Mouse (Mus musculus) gastrocnemius, adult 2 months (tissue): ENCODE measurements around the gene Rps21. TPM values are rescaled to one million over a fixed set of nuclear protein-coding genes. Genes with fewer than 3 reads are reported as not detected.

Source experiments
- DNase-seq: peaks from one replicate; pipeline ENCODE4 v3.0.0; 2022
- H3K27ac ChIP-seq: fragments of 200-600 bp; 2 replicates; pipeline ENCODE4 v1.8.1; 2022; ENCODE audit warnings: mild to moderate bottlenecking
- H3K4me3 ChIP-seq: fragments of 200-600 bp; 2 replicates; pipeline ENCODE4 v1.8.1; 2022; ENCODE audit warnings: mild to moderate bottlenecking, moderate library complexity
- CTCF ChIP-seq: fragments of 200-600 bp; IDR thresholded peaks from 2 replicates; pipeline ENCODE4 v1.8.1; 2022; ENCODE audit warnings: antibody characterized with exemption, mild to moderate bottlenecking, moderate library complexity
- intact Hi-C: fragments of 180-260 bp; cut with DNase I; formaldehyde crosslinking; loops from one replicate; pipeline ENCODE4 v1.15.1; 2025
- microRNA-seq: library from miRNA; unstranded; fragments of <30 nt; microRNA quantifications from one replicate; pipeline ENCODE4 v1.2.0, GENCODE M21; 2021
- total RNA-seq, 2 experiments: library from RNA; stranded (reverse); gene quantifications; 2 replicates each; pipeline ENCODE4 v1.2.3; 2021

The Rps21 gene
- total RNA-seq, 2 experiments from 2014 or later, result 359 to 473 TPM

GRCm38 (mm10) chr2:180306423-180307168 lies 49.4 kb downstream of the Rps21 start:
- peak; percentile 85 for DNase-seq
- Histone ChIP-seq H3K4me3 (no peak overlapping the region), H3K27ac (peak overlapping the region; percentile 57)
- intact Hi-C loops, result no loop called here
- TF ChIP-seq CTCF, result no peak

- Histone ChIP-seq H3K27ac (no peak overlapping the region), H3K4me3 (no peak overlapping the region)
- no peak for TF ChIP-seq CTCF
- no peak for DNase-seq
- intact Hi-C loops, result no loop called here
Measured at GRCm38 (mm10) chr2:180307680-180308079, 50.5 kb downstream of the Rps21 start.

Small RNA genes lying within 50 kb of the gene (microRNA-seq; reads per million reads assigned to microRNA genes)
- not detected for gene Mir3091

Other genes starting within 250 kb of the Rps21 start
- gene Lsm14b, start 232.4 kb upstream of the Rps21 start, total RNA-seq, result 10 to 100 TPM; 46.2 to 48.3 TPM
- 100 to 1,000 TPM; 135 to 160 TPM for gene Psma7, start 214.9 kb upstream of the Rps21 start, total RNA-seq
- gene Ss18l1, start 214.9 kb upstream of the Rps21 start, total RNA-seq, result 1 to 10 TPM; 1.9 to 2.7 TPM
- 10 to 100 TPM; 13.0 to 17.4 TPM for gene Mtg2, start 186.8 kb upstream of the Rps21 start, total RNA-seq
- not detected for gene Hrh3, start 152.9 kb upstream of the Rps21 start, total RNA-seq
- 10 to 100 TPM; 16.3 to 18.6 TPM for gene Osbpl2, start 138.1 kb upstream of the Rps21 start, total RNA-seq
- 100 to 1,000 TPM in 1 of 2 experiments, 10 to 100 TPM in 1; 99.5 to 121 TPM for gene Adrm1, start 85.9 kb upstream of the Rps21 start, total RNA-seq
- gene Lama5, start 31.5 kb upstream of the Rps21 start, total RNA-seq, result 10 to 100 TPM; 10.5 to 14.8 TPM
- gene Cables2, start 16.1 kb downstream of the Rps21 start, total RNA-seq, result 1 to 10 TPM; 9.3 to 9.8 TPM
- not detected for gene Rbbp8nl, start 32.5 kb downstream of the Rps21 start, total RNA-seq
- not detected for gene Gata5, start 77.3 kb downstream of the Rps21 start, total RNA-seq
- gene Slco4a1, start 198.9 kb downstream of the Rps21 start, total RNA-seq, result under 1 TPM in 1 of 2 experiments, not detected in 1; 0.15 TPM
- gene Ntsr1, start 242.6 kb downstream of the Rps21 start, total RNA-seq, result not detected